Mouse (Mus musculus): ENCODE measurements around the gene Tmem150c. TPM values are rescaled to one million over a fixed set of nuclear protein-coding genes. Genes with fewer than 3 reads are reported as not detected.

Gene Tmem150c
- total RNA-seq, 2 experiments from 2014 or later = 12.9 to 18.4 TPM

Other genes with a start within 250 kb of the Tmem150c start
- 100 to 1,000 TPM; 170 to 220 TPM for gene Hnrnpd, start 180.9 kb downstream of the Tmem150c start, total RNA-seq (2021)
- gene 4930524J08Rik, start 180.7 kb downstream of the Tmem150c start, total RNA-seq (2021) = 1 to 10 TPM; 2.6 to 4.1 TPM
- 100 to 1,000 TPM in 1 of 2 experiments, 10 to 100 TPM in 1; 96.1 to 145 TPM for gene Hnrnpdl, start 120.1 kb downstream of the Tmem150c start, total RNA-seq (2021)
- 10 to 100 TPM; 23.2 to 29.4 TPM for gene Enoph1, start 119.8 kb downstream of the Tmem150c start, total RNA-seq (2021)